Mouse (Mus musculus): ENCODE measurements around the gene Ecm2. TPM values are rescaled to one million over a fixed set of nuclear protein-coding genes. Genes with fewer than 3 reads are reported as not detected.

The Ecm2 gene
- polyA plus RNA-seq, 1 experiment from 2014 or later: 0.80 TPM

DNA sequence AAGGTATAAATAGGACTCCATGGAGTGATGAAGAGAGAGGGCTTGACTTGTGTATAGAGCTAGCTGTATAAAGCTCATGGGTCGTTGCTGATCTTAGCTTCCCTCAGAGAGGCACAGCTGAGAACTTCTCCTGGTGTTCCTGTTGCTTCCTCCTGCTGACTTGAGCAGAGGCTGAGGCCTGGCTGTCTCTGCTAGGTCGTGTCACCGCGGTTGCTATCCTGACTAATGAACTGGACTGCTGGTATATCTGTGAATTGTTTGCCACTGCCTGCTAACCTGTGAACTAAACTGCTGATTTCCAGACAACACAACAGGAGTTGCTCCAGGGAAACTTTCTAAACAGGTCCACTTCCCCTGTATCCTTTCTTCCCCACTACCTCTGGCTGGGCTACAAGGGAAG lies 34.3 kb upstream of the Ecm2 start:
- Histone ChIP-seq H3K36me3 (ENCODE audit: control insufficient read depth, insufficient read depth, low read length) (peaks cover 9% of the 10 kb centered on the region), H3K9ac (ENCODE audit: low read length) (no peak overlapping the region), H3K9me3 (replicated peaks; ENCODE audit: control insufficient read depth, low read length) (no peaks in the 10 kb centered on the region), H3K4me2 (ENCODE audit: low read length) (no peak overlapping the region), H3K4me3 (ENCODE audit: low read depth, low read length) (no peak overlapping the region), H3K27me3 (replicated peaks; ENCODE audit: control insufficient read depth, insufficient read depth, low read length) (no peaks in the 10 kb centered on the region), H3K27ac (ENCODE audit: low read depth, low read length) (no peak overlapping the region), H3K4me1 (ENCODE audit: control insufficient read depth, insufficient read depth, low read length) (no peaks in the 10 kb centered on the region)
- no peak for DNase-seq (ENCODE audit: low spot score)
- no peak for ATAC-seq
- WGBS: 91% methylated on average over 4 of the region's 4 CpGs

DNA sequence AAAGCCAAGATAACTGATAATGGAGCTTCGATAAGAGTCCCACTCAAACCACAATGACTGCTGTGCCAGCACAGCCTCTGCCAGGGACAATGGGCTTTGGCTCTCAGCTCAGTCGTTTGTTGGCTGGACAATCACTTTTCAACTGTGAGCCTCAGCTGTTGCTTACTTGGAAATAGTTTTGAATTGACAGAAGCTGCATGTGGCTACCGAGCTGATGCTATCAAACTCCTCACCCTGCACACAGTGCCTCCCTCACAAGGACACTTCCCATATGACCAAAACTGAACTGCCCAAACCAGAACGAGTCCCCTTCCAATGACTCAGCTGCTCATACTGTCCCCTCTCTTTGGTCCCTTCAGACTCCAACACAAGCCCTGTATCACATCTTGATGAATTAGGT lies 33.8 kb upstream of the Ecm2 start:
- H3K9me3 ChIP-seq (replicated peaks; ENCODE audit: control insufficient read depth, low read length): no peaks in the 10 kb centered on the region
- H3K9ac ChIP-seq (ENCODE audit: low read length): no peak overlapping the region
- H3K27me3 ChIP-seq (replicated peaks; ENCODE audit: control insufficient read depth, insufficient read depth, low read length): no peaks in the 10 kb centered on the region
- H3K36me3 ChIP-seq (ENCODE audit: control insufficient read depth, insufficient read depth, low read length): peaks cover 5% of the 10 kb centered on the region; the same call in 1 of the 2 replicates
- H3K4me1 ChIP-seq (ENCODE audit: control insufficient read depth, insufficient read depth, low read length): no peaks in the 10 kb centered on the region
- ATAC-seq: no peak
- 63% methylated on average over 4 of the region's 4 CpGs for WGBS
- peak; percentile 8 for DNase-seq (ENCODE audit: low spot score)
- no peak overlapping the region for H3K4me2 ChIP-seq (ENCODE audit: low read length)
- no peak overlapping the region for H3K27ac ChIP-seq (ENCODE audit: low read depth, low read length)
- no peak overlapping the region for H3K4me3 ChIP-seq (ENCODE audit: low read depth, low read length)

DNA sequence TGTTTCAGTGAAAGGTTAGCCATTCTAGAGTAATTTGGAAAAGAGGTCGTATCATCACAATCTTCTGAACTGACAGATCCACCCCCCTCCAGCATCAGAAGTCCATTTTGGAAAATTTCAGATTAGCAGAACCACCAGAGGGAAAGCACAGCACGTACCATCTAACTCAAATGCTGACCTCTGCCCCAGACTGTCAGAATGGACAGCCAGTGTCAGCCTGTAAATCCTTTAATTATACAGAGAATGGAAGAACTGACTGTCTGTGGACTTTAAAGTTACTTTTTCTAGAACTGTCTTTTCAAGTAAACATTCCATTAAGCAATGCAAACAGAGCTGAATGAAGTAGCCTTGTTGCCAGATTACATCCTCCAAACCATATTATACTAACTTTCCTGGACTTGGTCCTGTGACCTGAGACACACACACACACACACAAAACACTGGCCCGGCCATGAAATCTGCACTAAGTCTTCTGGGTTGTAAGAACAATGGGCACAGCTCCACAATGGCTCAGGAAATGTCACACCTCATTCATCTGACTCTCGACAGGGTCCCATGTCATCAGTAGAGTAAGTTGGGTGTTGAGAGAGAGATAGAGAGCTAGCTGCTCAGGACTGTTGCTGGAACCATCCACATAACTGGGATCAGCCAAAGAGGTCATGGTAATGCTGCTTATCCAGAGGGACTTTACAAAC lies 32.5 kb upstream of the Ecm2 start:
- WGBS: 80% methylated on average over 4 of the region's 4 CpGs
- Histone ChIP-seq H3K27me3 (replicated peaks; ENCODE audit: control insufficient read depth, insufficient read depth, low read length) (no peaks in the 10 kb centered on the region), H3K4me3 (ENCODE audit: low read depth, low read length) (no peak overlapping the region), H3K9me3 (replicated peaks; ENCODE audit: control insufficient read depth, low read length) (no peaks in the 10 kb centered on the region), H3K4me1 (ENCODE audit: control insufficient read depth, insufficient read depth, low read length) (no peaks in the 10 kb centered on the region), H3K27ac (ENCODE audit: low read depth, low read length) (no peak overlapping the region), H3K36me3 (ENCODE audit: control insufficient read depth, insufficient read depth, low read length) (no peaks in the 10 kb centered on the region), H3K9ac (ENCODE audit: low read length) (no peak overlapping the region), H3K4me2 (ENCODE audit: low read length) (no peak overlapping the region)
- ATAC-seq (no peak), DNase-seq (ENCODE audit: low spot score) (no peak)

DNA sequence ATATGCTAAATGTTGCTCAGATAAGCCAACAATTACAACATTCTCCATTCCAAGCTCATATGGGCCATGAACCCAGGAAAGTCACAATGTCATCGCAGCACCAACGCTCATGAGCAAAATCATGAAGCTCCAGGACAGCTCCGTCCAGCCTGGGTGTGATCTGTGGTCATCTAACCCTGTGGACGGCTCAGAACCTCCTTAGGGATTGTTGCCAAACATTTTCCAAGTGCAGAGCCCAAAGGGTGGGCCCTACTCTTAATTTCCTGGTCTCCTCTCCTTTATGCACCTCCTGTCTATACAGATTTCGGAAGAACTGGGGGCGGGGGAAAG lies 32.0 kb upstream of the Ecm2 start:
- Histone ChIP-seq H3K4me1 (ENCODE audit: control insufficient read depth, insufficient read depth, low read length) (no peaks in the 10 kb centered on the region), H3K27ac (ENCODE audit: low read depth, low read length) (no peak overlapping the region), H3K4me2 (ENCODE audit: low read length) (no peak overlapping the region), H3K36me3 (ENCODE audit: control insufficient read depth, insufficient read depth, low read length) (no peaks in the 10 kb centered on the region), H3K27me3 (replicated peaks; ENCODE audit: control insufficient read depth, insufficient read depth, low read length) (no peaks in the 10 kb centered on the region), H3K4me3 (ENCODE audit: low read depth, low read length) (no peak overlapping the region), H3K9me3 (replicated peaks; ENCODE audit: control insufficient read depth, low read length) (no peaks in the 10 kb centered on the region), H3K9ac (ENCODE audit: low read length) (no peak overlapping the region)
- DNase-seq (ENCODE audit: low spot score) (no peak), ATAC-seq (no peak)
- 94% methylated on average over 6 of the region's 6 CpGs for WGBS

DNA sequence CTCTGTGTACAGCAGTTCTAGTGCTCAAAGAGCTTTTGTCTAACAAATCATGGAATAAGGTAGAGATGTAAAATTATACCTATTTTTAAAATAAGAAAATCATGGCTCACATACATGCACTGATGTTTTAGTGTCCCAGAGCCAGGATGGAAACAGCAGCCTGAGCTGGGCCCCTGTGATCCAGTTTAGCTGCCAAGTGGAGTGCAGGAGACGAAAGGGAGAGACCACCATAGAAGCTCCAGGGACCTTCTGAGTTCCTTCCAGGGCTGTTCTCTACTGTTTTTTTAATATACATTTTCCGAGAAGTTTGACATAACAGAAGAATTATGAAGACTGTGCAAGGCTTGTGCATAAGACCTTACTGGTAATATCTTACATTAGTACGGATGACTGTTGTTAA lies 26.7 kb upstream of the Ecm2 start:
- ATAC-seq: no peak
- Histone ChIP-seq H3K4me2 (ENCODE audit: low read length) (no peak overlapping the region), H3K36me3 (ENCODE audit: control insufficient read depth, insufficient read depth, low read length) (no peaks in the 10 kb centered on the region), H3K4me3 (ENCODE audit: low read depth, low read length) (no peak overlapping the region), H3K9ac (ENCODE audit: low read length) (no peak overlapping the region), H3K4me1 (ENCODE audit: control insufficient read depth, insufficient read depth, low read length) (no peaks in the 10 kb centered on the region), H3K9me3 (replicated peaks; ENCODE audit: control insufficient read depth, low read length) (no peaks in the 10 kb centered on the region), H3K27ac (ENCODE audit: low read depth, low read length) (no peak overlapping the region), H3K27me3 (replicated peaks; ENCODE audit: control insufficient read depth, insufficient read depth, low read length) (no peaks in the 10 kb centered on the region)
- no peak for DNase-seq (ENCODE audit: low spot score)
- WGBS: 91% methylated on average over 3 of the region's 3 CpGs

DNA sequence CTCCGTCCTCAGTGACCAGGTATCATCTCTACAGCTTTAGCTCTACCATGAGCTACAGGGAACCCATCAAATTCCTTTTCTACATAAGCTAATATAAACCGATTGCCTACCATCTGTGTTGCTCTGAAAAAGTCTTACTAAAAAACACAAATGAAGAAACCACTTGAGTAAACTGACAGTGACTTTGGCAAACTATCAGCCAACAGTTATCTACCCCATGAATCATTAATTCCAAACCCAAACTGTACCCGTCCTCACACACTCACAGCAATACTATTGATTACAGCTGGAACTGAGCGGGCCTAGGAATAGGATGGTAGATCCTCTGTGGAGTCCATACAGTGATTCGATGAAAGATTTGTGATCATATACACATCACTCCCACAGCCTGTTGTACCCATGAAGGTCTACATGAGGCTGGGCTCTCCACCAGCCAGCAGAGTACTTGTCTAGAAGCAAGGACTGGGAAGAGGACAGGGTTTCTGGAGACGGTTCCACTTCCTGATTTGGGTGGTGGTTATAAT lies 25.7 kb upstream of the Ecm2 start:
- Histone ChIP-seq H3K4me2 (ENCODE audit: low read length) (no peak overlapping the region), H3K9me3 (replicated peaks; ENCODE audit: control insufficient read depth, low read length) (no peaks in the 10 kb centered on the region), H3K27me3 (replicated peaks; ENCODE audit: control insufficient read depth, insufficient read depth, low read length) (no peaks in the 10 kb centered on the region), H3K27ac (ENCODE audit: low read depth, low read length) (no peak overlapping the region), H3K4me1 (ENCODE audit: control insufficient read depth, insufficient read depth, low read length) (no peaks in the 10 kb centered on the region), H3K9ac (ENCODE audit: low read length) (no peak overlapping the region), H3K4me3 (ENCODE audit: low read depth, low read length) (no peak overlapping the region), H3K36me3 (ENCODE audit: control insufficient read depth, insufficient read depth, low read length) (no peaks in the 10 kb centered on the region)
- DNase-seq (ENCODE audit: low spot score): no peak
- WGBS: 94% methylated on average over 6 of the region's 6 CpGs
- no peak for ATAC-seq

DNA sequence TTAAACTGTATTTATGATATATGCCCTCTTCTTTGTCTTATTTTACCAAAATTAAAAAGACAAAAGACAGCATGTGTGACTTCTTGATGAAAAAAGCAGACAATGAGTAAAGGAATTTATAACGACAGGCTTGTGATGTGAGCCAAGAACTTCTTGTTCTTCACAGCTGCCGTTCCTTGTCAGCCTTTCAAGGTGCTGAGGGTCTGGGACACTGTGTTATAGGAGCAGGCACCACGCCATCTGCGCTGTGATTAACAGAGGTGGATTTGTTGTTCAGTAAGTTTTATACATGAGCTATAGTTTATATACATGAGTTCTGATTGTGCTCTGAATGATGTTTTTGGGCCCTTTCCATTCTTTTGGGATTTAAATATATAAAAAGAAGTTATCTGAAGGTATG lies 25.2 kb upstream of the Ecm2 start:
- H3K9ac ChIP-seq (ENCODE audit: low read length): no peak overlapping the region
- WGBS: 63% methylated on average over 4 of the region's 4 CpGs
- H3K4me2 ChIP-seq (ENCODE audit: low read length): no peak overlapping the region
- H3K27me3 ChIP-seq (replicated peaks; ENCODE audit: control insufficient read depth, insufficient read depth, low read length): no peaks in the 10 kb centered on the region
- ATAC-seq (no peak), DNase-seq (ENCODE audit: low spot score) (peak; percentile 5)
- H3K36me3 ChIP-seq (ENCODE audit: control insufficient read depth, insufficient read depth, low read length): no peaks in the 10 kb centered on the region
- no peak overlapping the region for H3K27ac ChIP-seq (ENCODE audit: low read depth, low read length)
- H3K4me1 ChIP-seq (ENCODE audit: control insufficient read depth, insufficient read depth, low read length): no peaks in the 10 kb centered on the region
- H3K9me3 ChIP-seq (replicated peaks; ENCODE audit: control insufficient read depth, low read length): no peaks in the 10 kb centered on the region
- H3K4me3 ChIP-seq (ENCODE audit: low read depth, low read length): no peak overlapping the region

DNA sequence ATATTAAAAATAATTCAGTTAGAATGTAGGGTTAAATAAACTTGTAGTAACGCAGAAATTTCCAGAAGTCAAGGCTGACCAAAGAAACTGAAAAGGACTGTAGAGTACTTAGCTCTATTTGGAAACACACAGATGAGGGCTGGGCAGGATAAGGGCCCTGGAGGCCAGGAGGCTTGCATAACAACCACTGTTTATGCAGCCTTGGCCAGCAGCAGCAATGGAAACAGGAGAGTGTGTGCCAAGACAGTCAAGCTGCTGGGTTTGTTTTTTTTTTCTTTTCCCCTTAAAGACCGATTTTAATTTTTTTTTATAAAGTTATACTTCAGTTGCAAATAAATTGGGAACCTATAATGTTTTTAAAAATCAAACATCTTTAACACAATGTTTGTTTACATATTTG lies 24.6 kb upstream of the Ecm2 start:
- WGBS: 77% methylated on average over 2 of the region's 2 CpGs
- Histone ChIP-seq H3K4me3 (ENCODE audit: low read depth, low read length) (no peak overlapping the region), H3K4me1 (ENCODE audit: control insufficient read depth, insufficient read depth, low read length) (no peaks in the 10 kb centered on the region), H3K27me3 (replicated peaks; ENCODE audit: control insufficient read depth, insufficient read depth, low read length) (no peaks in the 10 kb centered on the region), H3K9me3 (replicated peaks; ENCODE audit: control insufficient read depth, low read length) (no peaks in the 10 kb centered on the region), H3K4me2 (ENCODE audit: low read length) (no peak overlapping the region), H3K27ac (ENCODE audit: low read depth, low read length) (no peak overlapping the region), H3K36me3 (ENCODE audit: control insufficient read depth, insufficient read depth, low read length) (no peaks in the 10 kb centered on the region), H3K9ac (ENCODE audit: low read length) (no peak overlapping the region)
- no peak for ATAC-seq
- DNase-seq (ENCODE audit: low spot score): peak; percentile 63

DNA sequence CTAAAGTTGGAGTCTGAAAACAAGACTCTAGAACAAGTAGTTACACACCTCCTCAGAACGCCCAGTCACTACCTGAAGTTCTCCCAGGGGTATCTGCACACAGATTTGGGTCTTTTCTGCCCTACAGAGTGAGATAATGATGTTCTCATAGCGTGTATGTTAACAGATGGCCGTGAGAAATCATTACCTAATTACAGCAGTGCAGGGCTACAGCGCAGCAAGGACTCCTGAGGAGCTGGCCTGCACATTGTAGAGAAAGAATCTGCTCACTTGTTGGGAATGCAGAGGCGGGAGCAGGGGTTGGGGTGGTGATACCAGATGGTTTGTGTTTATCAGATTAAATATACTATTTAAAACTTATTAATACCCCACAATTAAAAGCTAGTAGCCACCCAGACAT lies 24.1 kb upstream of the Ecm2 start:
- H3K4me3 ChIP-seq (ENCODE audit: low read depth, low read length): no peak overlapping the region
- H3K27me3 ChIP-seq (replicated peaks; ENCODE audit: control insufficient read depth, insufficient read depth, low read length): no peaks in the 10 kb centered on the region
- H3K36me3 ChIP-seq (ENCODE audit: control insufficient read depth, insufficient read depth, low read length): no peaks in the 10 kb centered on the region
- ATAC-seq (peak; percentile 65), DNase-seq (ENCODE audit: low spot score) (peak; percentile 57)
- no peak overlapping the region for H3K4me2 ChIP-seq (ENCODE audit: low read length)
- H3K4me1 ChIP-seq (ENCODE audit: control insufficient read depth, insufficient read depth, low read length): no peaks in the 10 kb centered on the region
- no peak overlapping the region for H3K27ac ChIP-seq (ENCODE audit: low read depth, low read length)
- 41% methylated on average over 5 of the region's 5 CpGs for WGBS
- no peaks in the 10 kb centered on the region for H3K9me3 ChIP-seq (replicated peaks; ENCODE audit: control insufficient read depth, low read length)
- H3K9ac ChIP-seq (ENCODE audit: low read length): no peak overlapping the region

Data from forebrain, embryonic 14.5 days (tissue).